Mouse (Mus musculus): Measurements from ENCODE around the gene Tmem30b. TPM values are rescaled to one million over a fixed set of nuclear protein-coding genes. Genes with fewer than 3 reads are reported as not detected.
"Not testable (repeated sequence)": the region's sequence is repeated elsewhere in the genome, so short reads cannot be mapped to it uniquely, and the experiment has no call there.

Gene Tmem30b
- polyA plus RNA-seq, 1 experiment from 2014 or later, result 0.27 TPM

DNA sequence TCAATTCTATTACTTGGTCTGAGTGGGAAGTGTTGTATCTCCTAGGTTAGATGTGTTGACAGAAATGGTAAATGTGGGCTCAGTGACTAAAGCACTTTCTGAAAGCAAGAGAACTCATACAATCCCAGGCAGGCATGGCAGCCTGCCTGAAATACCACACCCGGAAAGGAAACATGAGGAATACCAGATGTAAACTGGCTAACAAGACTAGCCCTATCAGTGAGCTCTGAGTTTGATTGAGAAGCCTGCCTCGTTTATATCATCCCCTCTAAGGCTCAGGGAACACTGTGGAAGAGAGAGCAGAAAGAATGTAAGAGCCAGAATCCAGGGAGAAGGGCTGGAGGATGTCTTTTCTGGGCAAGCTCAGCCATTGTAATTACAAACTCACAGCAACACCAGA, 7.0 kb downstream of the Tmem30b start:
- H3K4me3 ChIP-seq (ENCODE audit: control insufficient read depth in 1 of 2, insufficient read depth in 1 of 2, low read depth in 1 of 2, low read length in 2 of 2), result no peak overlapping the region
- peaks cover 0 to 2% of the 10 kb centered on the region in 2 experiments; a peak in 1 of 4 replicates for H3K4me1 ChIP-seq (ENCODE audit: control insufficient read depth in 2 of 2, insufficient read depth in 2 of 2, low read length in 2 of 2)
- H3K27ac ChIP-seq (replicated peaks in 1 of 2; ENCODE audit: control insufficient read depth in 1 of 2, insufficient read depth in 1 of 2, low read depth in 2 of 2, low read length in 2 of 2), result no peak overlapping the region
- ATAC-seq (ENCODE audit: insufficient number of reproducible peaks, insufficient read depth, low FRiP score, low read depth), result no peak
- H3K36me3 ChIP-seq (ENCODE audit: control insufficient read depth, insufficient read depth, low read length), result no peaks in the 10 kb centered on the region
- peaks cover 29% of the 10 kb centered on the region for H3K27me3 ChIP-seq (ENCODE audit: control insufficient read depth, insufficient read depth, low read length)
- no peak overlapping the region for H3K4me2 ChIP-seq (ENCODE audit: low read length)
- H3K9ac ChIP-seq (ENCODE audit: low read length), result no peak overlapping the region
- H3K9me3 ChIP-seq (ENCODE audit: control insufficient read depth, low read length), result no peaks in the 10 kb centered on the region
- 11% methylated on average over 2 of the region's 2 CpGs for WGBS

DNA sequence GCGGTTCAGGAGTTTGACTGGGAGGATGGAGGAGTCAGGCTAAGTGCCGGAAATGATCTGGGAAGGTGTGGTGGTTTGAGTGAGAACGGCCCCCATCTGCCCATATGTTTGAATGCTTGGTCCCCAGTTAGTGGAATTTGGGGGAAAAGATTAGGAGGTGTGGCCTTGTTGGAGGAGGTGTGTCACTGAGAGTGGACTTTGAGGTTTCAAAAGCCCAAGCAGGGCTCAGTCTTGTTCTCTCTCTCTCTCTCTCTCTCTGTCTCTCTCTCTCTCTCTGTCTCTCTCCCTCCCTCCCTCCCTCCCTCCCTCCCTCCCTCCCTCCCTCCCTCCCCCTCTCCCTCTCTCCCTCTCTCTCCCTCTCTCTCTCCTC, 8.1 kb downstream of the Tmem30b start:
- WGBS, result 28% methylated on average over 3 of the region's 3 CpGs
- H3K36me3 ChIP-seq (ENCODE audit: control insufficient read depth, insufficient read depth, low read length); H3K4me1 ChIP-seq (ENCODE audit: control insufficient read depth in 2 of 2, insufficient read depth in 2 of 2, low read length in 2 of 2); ATAC-seq (ENCODE audit: insufficient number of reproducible peaks, insufficient read depth, low FRiP score, low read depth); H3K27ac ChIP-seq (replicated peaks in 1 of 2; ENCODE audit: control insufficient read depth in 1 of 2, insufficient read depth in 1 of 2, low read depth in 2 of 2, low read length in 2 of 2); H3K9me3 ChIP-seq (ENCODE audit: control insufficient read depth, low read length); H3K9ac ChIP-seq (ENCODE audit: low read length): not testable (repeated sequence)
- peak overlapping the region; percentile 27 to 31 for H3K4me3 ChIP-seq (ENCODE audit: control insufficient read depth in 1 of 2, insufficient read depth in 1 of 2, low read depth in 1 of 2, low read length in 2 of 2)
- peak overlapping the region; percentile 57 for H3K4me2 ChIP-seq (ENCODE audit: low read length)
- peaks cover 19% of the 10 kb centered on the region for H3K27me3 ChIP-seq (ENCODE audit: control insufficient read depth, insufficient read depth, low read length)

DNA sequence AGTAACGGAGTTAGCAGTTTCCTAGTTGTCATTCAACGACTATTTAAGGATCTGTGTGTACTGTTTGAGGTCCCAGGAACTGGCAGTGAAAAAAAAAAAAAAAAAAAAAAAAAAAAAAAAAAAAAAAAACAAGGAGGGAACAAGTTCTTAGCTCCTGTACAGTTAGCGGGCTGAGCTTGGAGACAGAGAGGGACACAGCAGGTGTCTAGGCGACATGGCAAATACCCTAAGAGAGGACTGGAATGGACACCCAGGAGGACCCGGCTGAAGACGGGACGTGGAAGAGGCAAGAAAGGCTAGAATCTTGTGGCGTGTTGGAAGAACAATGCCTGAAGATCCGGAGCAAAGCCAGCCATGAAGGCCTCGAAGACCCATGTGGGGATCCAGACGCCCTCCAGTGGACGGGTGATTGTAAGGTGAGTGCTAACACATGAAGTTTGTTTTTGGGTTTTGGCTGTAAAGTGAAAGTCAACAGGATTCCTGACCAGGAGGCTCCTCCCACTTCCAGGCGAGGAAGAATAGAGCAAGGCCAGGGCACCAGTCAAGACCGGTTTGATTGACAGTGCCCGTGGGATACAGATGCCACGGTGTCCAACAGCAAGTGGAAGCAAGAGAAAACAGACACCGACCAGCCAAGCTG, 8.6 kb downstream of the Tmem30b start:
- Histone ChIP-seq H3K36me3 (ENCODE audit: control insufficient read depth, insufficient read depth, low read length) (no peaks in the 10 kb centered on the region), H3K27me3 (ENCODE audit: control insufficient read depth, insufficient read depth, low read length) (peaks cover 14% of the 10 kb centered on the region), H3K4me2 (ENCODE audit: low read length) (peak overlapping the region; percentile 57), H3K4me3 (ENCODE audit: control insufficient read depth in 1 of 2, insufficient read depth in 1 of 2, low read depth in 1 of 2, low read length in 2 of 2) (peak overlapping the region; percentile 27 to 31), H3K27ac (replicated peaks in 1 of 2; ENCODE audit: control insufficient read depth in 1 of 2, insufficient read depth in 1 of 2, low read depth in 2 of 2, low read length in 2 of 2) (no peak overlapping the region), H3K9me3 (ENCODE audit: control insufficient read depth, low read length) (no peaks in the 10 kb centered on the region), H3K4me1 (ENCODE audit: control insufficient read depth in 2 of 2, insufficient read depth in 2 of 2, low read length in 2 of 2) (peaks cover 0 to 2% of the 10 kb centered on the region in 2 experiments; a peak in 1 of 4 replicates), H3K9ac (ENCODE audit: low read length) (no peak overlapping the region)
- WGBS, result 26% methylated on average over 17 of the region's 17 CpGs
- ATAC-seq (ENCODE audit: insufficient number of reproducible peaks, insufficient read depth, low FRiP score, low read depth), result no peak

DNA sequence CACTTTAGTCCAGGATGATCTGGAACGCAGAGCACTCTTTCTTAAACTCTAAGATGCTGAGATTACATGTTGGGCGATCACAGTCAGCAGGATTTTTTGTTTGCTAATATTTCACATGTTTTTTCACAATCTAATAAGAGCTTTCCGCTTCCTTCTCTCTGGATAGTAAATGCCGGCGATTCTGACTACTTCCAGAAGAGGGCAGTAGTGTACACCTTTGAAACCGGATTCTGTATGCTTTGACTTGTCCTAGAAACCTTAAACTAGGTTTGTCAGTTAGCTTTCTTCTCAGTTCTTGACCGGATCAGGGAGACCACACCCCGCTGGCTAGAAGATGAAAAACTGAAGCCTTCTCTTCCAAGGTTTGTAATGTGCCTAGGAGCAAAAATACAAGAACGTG, 11.6 kb downstream of the Tmem30b start:
- H3K27me3 ChIP-seq (ENCODE audit: control insufficient read depth, insufficient read depth, low read length), result peaks cover 5% of the 10 kb centered on the region; the same call in 1 of the 2 replicates
- no peak overlapping the region for H3K4me2 ChIP-seq (ENCODE audit: low read length)
- peaks cover 0 to 6% of the 10 kb centered on the region in 2 experiments; a peak in 1 of 4 replicates for H3K4me1 ChIP-seq (ENCODE audit: control insufficient read depth in 2 of 2, insufficient read depth in 2 of 2, low read length in 2 of 2)
- H3K9ac ChIP-seq (ENCODE audit: low read length), result no peak overlapping the region
- H3K27ac ChIP-seq (replicated peaks in 1 of 2; ENCODE audit: control insufficient read depth in 1 of 2, insufficient read depth in 1 of 2, low read depth in 2 of 2, low read length in 2 of 2), result no peak overlapping the region
- no peaks in the 10 kb centered on the region for H3K9me3 ChIP-seq (ENCODE audit: control insufficient read depth, low read length)
- no peak for ATAC-seq (ENCODE audit: insufficient number of reproducible peaks, insufficient read depth, low FRiP score, low read depth)
- H3K36me3 ChIP-seq (ENCODE audit: control insufficient read depth, insufficient read depth, low read length), result no peaks in the 10 kb centered on the region
- H3K4me3 ChIP-seq (ENCODE audit: control insufficient read depth in 1 of 2, insufficient read depth in 1 of 2, low read depth in 1 of 2, low read length in 2 of 2), result no peak overlapping the region
- WGBS, result 12% methylated on average over 9 of the region's 9 CpGs

DNA sequence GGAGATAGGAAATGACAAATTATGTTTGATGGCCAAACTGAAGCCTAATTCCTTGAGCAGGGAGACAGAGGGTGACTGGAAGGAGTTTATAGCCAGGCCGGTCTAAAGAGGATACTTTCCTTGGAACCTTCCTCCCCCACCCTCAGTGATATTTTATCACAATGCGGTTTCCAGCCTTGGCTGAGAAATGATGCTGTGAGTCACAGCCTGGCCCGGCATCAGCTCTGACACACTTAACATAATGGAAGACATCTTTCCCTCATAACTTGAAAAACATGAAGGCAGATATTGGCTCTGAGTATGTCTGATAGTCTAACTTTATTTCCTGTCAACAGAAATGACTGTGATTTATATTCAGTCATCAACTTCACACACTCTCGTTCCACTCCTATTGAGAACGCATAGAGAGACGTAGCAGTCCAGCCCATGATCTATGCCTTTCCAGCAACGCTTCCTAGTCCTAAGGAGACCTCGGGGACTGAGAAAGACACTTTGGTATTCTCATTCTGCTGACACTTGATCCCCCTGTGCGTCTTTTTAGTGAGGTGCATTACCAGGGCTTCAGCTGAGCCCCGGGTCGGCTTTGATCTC, 14.2 kb downstream of the Tmem30b start:
- Histone ChIP-seq H3K27me3 (ENCODE audit: control insufficient read depth, insufficient read depth, low read length) (peaks cover 6% of the 10 kb centered on the region; the same call in 1 of the 2 replicates), H3K4me1 (ENCODE audit: control insufficient read depth in 2 of 2, insufficient read depth in 2 of 2, low read length in 2 of 2) (peaks cover 0 to 4% of the 10 kb centered on the region in 2 experiments; a peak in 1 of 4 replicates), H3K9me3 (ENCODE audit: control insufficient read depth, low read length) (no peaks in the 10 kb centered on the region), H3K4me2 (ENCODE audit: low read length) (no peak overlapping the region), H3K4me3 (ENCODE audit: control insufficient read depth in 1 of 2, insufficient read depth in 1 of 2, low read depth in 1 of 2, low read length in 2 of 2) (no peak overlapping the region), H3K36me3 (ENCODE audit: control insufficient read depth, insufficient read depth, low read length) (no peaks in the 10 kb centered on the region), H3K9ac (ENCODE audit: low read length) (no peak overlapping the region), H3K27ac (replicated peaks in 1 of 2; ENCODE audit: control insufficient read depth in 1 of 2, insufficient read depth in 1 of 2, low read depth in 2 of 2, low read length in 2 of 2) (no peak overlapping the region)
- WGBS, result 58% methylated on average over 11 of the region's 11 CpGs
- ATAC-seq (ENCODE audit: insufficient number of reproducible peaks, insufficient read depth, low FRiP score, low read depth), result no peak

DNA sequence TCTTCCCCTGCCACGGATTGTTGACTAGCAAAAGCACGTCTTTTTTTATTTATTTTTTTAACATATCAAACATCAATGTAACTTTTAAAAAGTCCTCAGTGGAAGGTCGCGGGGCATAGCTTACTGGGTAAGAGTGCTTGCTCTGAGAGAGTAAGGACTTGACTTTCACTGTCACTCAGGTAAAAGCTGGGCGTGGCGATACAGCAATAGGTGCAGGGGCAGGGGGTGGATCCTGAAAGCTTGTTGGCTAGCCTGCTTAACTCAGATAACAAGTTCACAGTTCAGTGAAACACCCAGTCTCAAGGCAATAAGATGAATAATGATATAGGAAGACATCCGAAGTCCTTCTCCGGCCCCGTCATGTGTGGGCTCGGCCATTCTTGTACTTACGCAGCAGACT, 16.6 kb downstream of the Tmem30b start:
- ATAC-seq (ENCODE audit: insufficient number of reproducible peaks, insufficient read depth, low FRiP score, low read depth), result no peak
- WGBS, result 77% methylated on average over 11 of the region's 11 CpGs
- peaks cover 6% of the 10 kb centered on the region; the same call in 1 of the 2 replicates for H3K27me3 ChIP-seq (ENCODE audit: control insufficient read depth, insufficient read depth, low read length)

DNA sequence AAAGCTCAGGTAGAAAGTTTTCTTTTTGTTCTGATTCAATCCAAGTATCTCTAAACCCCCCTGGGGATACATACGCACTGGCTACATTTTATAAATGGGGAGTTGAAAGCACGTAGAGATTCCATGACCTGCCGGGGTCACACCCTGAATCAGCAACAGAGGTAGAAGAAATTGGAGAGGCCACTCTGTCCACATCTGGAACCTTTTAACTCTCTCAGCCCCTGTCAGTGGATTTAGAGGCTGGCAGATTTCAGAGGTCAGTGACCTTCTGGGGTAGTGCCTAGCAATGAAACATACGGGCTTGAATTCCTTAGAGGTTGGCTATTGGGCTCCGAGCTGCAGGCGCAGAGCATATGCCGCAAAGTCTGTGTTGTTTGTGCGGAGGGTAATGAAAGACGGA, 17.1 kb downstream of the Tmem30b start:
- peaks cover 6% of the 10 kb centered on the region; the same call in 1 of the 2 replicates for H3K27me3 ChIP-seq (ENCODE audit: control insufficient read depth, insufficient read depth, low read length)
- ATAC-seq (ENCODE audit: insufficient number of reproducible peaks, insufficient read depth, low FRiP score, low read depth), result no peak
- no peaks in the 10 kb centered on the region for H3K36me3 ChIP-seq (ENCODE audit: control insufficient read depth, insufficient read depth, low read length)
- no peak overlapping the region for H3K4me3 ChIP-seq (ENCODE audit: control insufficient read depth in 1 of 2, insufficient read depth in 1 of 2, low read depth in 1 of 2, low read length in 2 of 2)
- H3K4me2 ChIP-seq (ENCODE audit: low read length), result no peak overlapping the region
- H3K4me1 ChIP-seq (ENCODE audit: control insufficient read depth in 2 of 2, insufficient read depth in 2 of 2, low read length in 2 of 2), result peaks cover 0 to 4% of the 10 kb centered on the region in 2 experiments; a peak in 1 of 4 replicates
- H3K9me3 ChIP-seq (ENCODE audit: control insufficient read depth, low read length), result no peaks in the 10 kb centered on the region
- 46% methylated on average over 9 of the region's 9 CpGs for WGBS
- no peak overlapping the region for H3K27ac ChIP-seq (replicated peaks in 1 of 2; ENCODE audit: control insufficient read depth in 1 of 2, insufficient read depth in 1 of 2, low read depth in 2 of 2, low read length in 2 of 2)
- no peak overlapping the region for H3K9ac ChIP-seq (ENCODE audit: low read length)

More for the DNA sequence above, 16.6 kb downstream of the Tmem30b start:
- H3K9ac ChIP-seq (ENCODE audit: low read length), result no peak overlapping the region
- H3K36me3 ChIP-seq (ENCODE audit: control insufficient read depth, insufficient read depth, low read length), result no peaks in the 10 kb centered on the region
- peaks cover 0 to 4% of the 10 kb centered on the region in 2 experiments; a peak in 1 of 4 replicates for H3K4me1 ChIP-seq (ENCODE audit: control insufficient read depth in 2 of 2, insufficient read depth in 2 of 2, low read length in 2 of 2)
- no peak overlapping the region for H3K27ac ChIP-seq (replicated peaks in 1 of 2; ENCODE audit: control insufficient read depth in 1 of 2, insufficient read depth in 1 of 2, low read depth in 2 of 2, low read length in 2 of 2)
- H3K4me3 ChIP-seq (ENCODE audit: control insufficient read depth in 1 of 2, insufficient read depth in 1 of 2, low read depth in 1 of 2, low read length in 2 of 2), result no peak overlapping the region
- no peaks in the 10 kb centered on the region for H3K9me3 ChIP-seq (ENCODE audit: control insufficient read depth, low read length)
- no peak overlapping the region for H3K4me2 ChIP-seq (ENCODE audit: low read length)

Measured in heart, embryonic 14.5 days (tissue).